Mouse (Mus musculus): Measurements from ENCODE around the gene Krtap5-5.
"Not testable (repeated sequence)": the region's sequence is repeated elsewhere in the genome, so short reads cannot be mapped to it uniquely, and the experiment has no call there.

Krtap5-5 gene

GRCm38 (mm10) chr7:142229871-142230270, at the start of gene Krtap5-5:
TSS of gene Krtap5-5 (minus strand) at chr7:142229971.
- not testable (repeated sequence) for DNase-seq (ENCODE audit: inconsistent age in 2 of 2, low spot score in 1 of 2)

DNA sequence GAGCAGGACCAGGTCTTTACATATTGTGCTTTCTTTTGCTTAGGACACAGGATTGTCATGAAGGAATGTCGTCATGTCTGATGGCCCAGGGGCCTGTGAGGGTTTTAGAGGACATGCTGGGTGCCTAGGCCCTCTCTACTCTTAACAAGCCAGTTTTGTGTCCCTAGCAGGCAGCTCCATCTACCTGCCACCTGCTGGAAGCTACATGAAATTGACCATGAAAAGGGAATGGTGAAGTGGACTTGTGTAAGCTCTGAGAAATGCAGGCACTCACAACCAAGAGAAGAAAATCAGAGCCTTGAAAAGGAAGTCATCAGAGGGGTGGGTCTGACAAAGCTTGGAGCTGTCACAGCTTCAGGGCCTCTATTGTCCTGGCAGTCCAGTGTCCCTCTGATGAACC, 49.5 kb upstream of the Krtap5-5 start:
- DNase-seq (ENCODE audit: inconsistent age in 2 of 2, low spot score in 1 of 2), result not testable (repeated sequence)

- peak; percentile 60 to 83 for DNase-seq (ENCODE audit: inconsistent age in 2 of 2, low spot score in 1 of 2)
Observed at GRCm38 (mm10) chr7:142278183-142278582, 48.4 kb upstream of the Krtap5-5 start.

DNA sequence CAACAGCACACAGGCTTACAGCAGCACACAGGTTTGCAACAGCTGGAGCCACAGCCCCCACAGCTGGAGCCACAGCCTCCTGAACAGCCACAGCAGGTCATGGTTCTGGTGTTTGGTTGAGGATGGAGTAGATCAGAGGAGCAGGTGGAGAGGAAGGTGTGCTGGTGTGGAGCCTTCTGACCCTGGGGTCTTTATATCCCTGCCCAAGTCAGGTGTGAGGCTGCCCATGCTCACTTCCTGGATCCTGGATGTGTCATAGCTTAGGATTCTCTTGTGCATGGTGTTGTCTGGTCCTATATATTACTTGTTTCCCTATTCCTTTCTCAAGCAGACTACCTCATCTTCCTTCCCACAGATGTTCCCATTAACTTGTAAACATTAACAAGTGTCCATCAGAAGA, 44.5 kb upstream of the Krtap5-5 start, which contains the start of gene Gm4559:
Gm4559 (minus strand) TSS at position 101 of the 400 bp plus-strand sequence.
- DNase-seq (ENCODE audit: inconsistent age in 2 of 2, low spot score in 1 of 2), result not testable (repeated sequence)

- not testable (repeated sequence) for DNase-seq (ENCODE audit: inconsistent age in 2 of 2, low spot score in 1 of 2)
Observed at GRCm38 (mm10) chr7:142258254-142258653, 28.5 kb upstream of the Krtap5-5 start, which contains the start of gene Gm2431. TSS of gene Gm2431 (minus strand) at chr7:142258354.

- DNase-seq (ENCODE audit: inconsistent age in 2 of 2, low spot score in 1 of 2), result peak; percentile 17 to 66
Observed at GRCm38 (mm10) chr7:142255517-142255916, 25.7 kb upstream of the Krtap5-5 start.

GRCm38 (mm10) chr7:142249824-142250223, 20.1 kb upstream of the Krtap5-5 start:
- DNase-seq (ENCODE audit: inconsistent age in 2 of 2, low spot score in 1 of 2), result peak; percentile 17 to 58

- DNase-seq (ENCODE audit: inconsistent age in 2 of 2, low spot score in 1 of 2), result no peak
Observed at GRCm38 (mm10) chr7:142240978-142241377, 11.2 kb upstream of the Krtap5-5 start, which contains the start of gene Gm40460. TSS of gene Gm40460 (minus strand) at chr7:142241078.

DNA sequence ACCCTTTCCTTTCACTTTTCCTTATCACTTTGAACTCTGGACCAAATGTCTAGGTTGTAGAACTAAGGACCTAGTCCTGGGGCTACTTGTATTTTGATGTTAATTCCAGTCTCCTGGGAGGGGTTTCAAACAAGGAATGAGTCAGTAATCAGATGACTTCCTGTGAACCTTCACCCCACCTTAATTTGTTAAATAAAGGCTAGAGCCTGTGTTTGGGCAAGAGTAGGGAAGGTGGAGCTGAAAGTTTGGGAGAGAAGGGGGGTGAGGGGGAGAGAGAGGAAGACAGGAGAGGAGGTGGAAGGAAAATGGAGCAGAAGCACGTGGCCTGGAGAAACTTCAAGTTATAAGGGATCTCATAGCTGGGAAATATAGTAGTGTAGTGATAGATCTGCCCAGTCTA, 1.8 kb upstream of the Krtap5-5 start:
- no peak for DNase-seq (ENCODE audit: inconsistent age in 2 of 2, low spot score in 1 of 2)

GRCm38 (mm10) chr7:142224518-142224917, 5.3 kb downstream of the Krtap5-5 start:
- no peak for DNase-seq (ENCODE audit: inconsistent age in 2 of 2, low spot score in 1 of 2)

DNA sequence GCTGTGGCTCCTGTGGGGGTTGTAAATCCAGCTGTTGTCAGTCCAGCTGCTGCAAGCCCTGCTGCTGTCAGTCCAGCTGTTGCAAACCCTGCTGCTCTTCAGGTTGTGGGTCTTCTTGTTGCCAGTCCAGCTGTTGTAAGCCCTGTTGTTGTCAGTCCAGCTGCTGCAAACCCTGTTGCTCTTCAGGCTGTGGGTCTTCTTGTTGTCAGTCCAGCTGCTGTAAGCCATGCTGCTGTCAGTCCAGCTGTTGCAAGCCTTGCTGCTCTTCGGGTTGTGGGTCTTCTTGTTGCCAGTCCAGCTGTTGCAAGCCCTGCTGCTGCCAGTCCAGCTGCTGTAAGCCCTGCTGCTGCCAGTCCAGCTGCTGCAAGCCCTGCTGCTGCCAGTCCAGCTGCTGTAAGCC, 17.6 kb downstream of the Krtap5-5 start:
- not testable (repeated sequence) for DNase-seq (ENCODE audit: inconsistent age in 2 of 2, low spot score in 1 of 2)

DNA sequence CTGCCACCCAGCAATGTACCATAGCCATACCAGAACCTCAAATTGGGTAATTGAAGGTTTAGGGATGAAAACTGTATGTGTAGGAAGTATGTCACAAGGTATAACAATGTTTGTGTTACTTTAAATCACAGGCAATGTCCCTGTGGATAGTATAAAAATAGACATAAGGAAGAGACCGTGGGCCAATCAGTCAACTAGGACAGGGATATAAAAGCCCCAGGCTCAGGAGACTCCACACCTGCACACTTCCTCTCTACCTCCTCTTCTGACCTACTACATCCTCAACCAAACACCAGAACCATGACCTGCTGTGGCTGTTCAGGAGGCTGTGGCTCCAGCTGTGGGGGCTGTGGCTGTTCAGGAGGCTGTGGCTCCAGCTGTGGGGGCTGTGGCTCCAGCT, 18.2 kb downstream of the Krtap5-5 start, which contains the start of gene Gm7579:
Gm7579 (plus strand) TSS at position 301 of the 400 bp plus-strand sequence.
- DNase-seq (ENCODE audit: inconsistent age in 2 of 2, low spot score in 1 of 2), result no peak

DNA sequence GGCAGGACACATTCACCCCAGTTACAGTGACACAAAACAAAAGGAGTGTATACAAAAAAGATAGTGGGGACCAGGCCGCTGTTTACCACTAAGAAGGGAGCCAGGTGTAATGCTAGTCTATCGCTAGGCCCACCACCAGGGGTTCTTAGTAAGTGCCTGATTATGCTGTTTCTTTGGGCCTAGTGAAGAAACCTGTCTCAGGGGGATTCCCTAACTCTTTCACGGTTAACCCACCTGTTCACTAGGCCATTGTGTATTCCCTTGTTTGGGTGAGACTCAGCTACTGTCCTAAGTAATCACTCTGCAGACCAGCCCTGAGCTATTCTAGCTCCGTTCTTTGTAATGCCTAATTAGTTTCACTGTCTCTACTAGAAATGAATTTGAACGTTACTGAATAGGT, 22.9 kb downstream of the Krtap5-5 start:
- not testable (repeated sequence) for DNase-seq (ENCODE audit: inconsistent age in 2 of 2, low spot score in 1 of 2)

- no peak for DNase-seq (ENCODE audit: inconsistent age in 2 of 2, low spot score in 1 of 2)
Observed at GRCm38 (mm10) chr7:142205488-142205887, 24.3 kb downstream of the Krtap5-5 start.

- no peak for DNase-seq (ENCODE audit: inconsistent age in 2 of 2, low spot score in 1 of 2)
Observed at GRCm38 (mm10) chr7:142201064-142201463, 28.7 kb downstream of the Krtap5-5 start, which contains the start of gene Krtap5-3. TSS of gene Krtap5-3 (plus strand) at chr7:142201364.

- DNase-seq (ENCODE audit: inconsistent age in 2 of 2, low spot score in 1 of 2), result no peak
Observed at GRCm38 (mm10) chr7:142198748-142199147, 31.0 kb downstream of the Krtap5-5 start.

- no peak for DNase-seq (ENCODE audit: inconsistent age in 2 of 2, low spot score in 1 of 2)
Observed at GRCm38 (mm10) chr7:142190289-142190688, 39.5 kb downstream of the Krtap5-5 start, which contains the start of gene Gm10153. TSS of gene Gm10153 (minus strand) at chr7:142190389.

DNA sequence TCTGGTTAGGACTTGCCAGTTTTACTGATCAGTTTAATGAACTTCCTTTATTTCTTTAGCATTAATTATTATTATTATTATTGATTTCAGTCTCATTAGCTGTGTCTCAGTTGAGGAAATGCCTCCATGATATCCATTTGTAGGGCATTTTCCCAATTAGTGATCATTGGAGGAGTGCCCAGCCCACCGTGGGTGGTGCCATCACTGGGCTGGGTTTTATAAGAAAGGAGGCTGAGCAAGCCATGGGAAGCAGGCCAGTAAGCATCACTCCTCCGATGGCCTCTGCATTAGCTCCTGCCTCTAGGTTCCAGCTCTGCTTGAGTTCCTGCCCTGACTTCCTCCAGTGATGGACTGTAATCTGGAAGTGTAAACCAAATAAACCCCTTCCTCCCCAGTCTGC, 41.6 kb downstream of the Krtap5-5 start:
- DNase-seq (ENCODE audit: inconsistent age in 2 of 2, low spot score in 1 of 2), result no peak

DNA sequence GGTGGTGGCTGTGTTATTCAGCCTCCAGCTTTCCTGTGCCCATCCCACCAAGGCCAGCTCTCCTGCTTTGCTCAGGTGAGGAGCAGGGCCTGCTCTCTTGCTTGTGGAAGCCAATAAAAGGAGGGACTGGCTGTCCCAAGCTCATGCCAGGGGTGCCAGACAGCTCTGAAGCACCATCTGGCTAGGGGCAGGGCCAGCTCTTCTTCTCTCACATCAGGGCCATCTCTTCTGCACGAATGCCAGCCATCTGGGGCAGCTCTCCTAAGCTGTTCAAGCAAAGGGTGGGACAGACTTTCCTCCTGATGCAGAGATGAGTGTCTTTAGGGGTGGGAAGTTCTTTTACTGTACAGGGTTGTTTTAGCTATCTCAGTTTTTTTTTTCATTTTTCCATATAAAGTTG, 48.8 kb downstream of the Krtap5-5 start:
- no peak for DNase-seq (ENCODE audit: inconsistent age in 2 of 2, low spot score in 1 of 2)
